Comparison of ENCODE assay signal across 26 mouse cellular contexts in the genomic region with DNA sequence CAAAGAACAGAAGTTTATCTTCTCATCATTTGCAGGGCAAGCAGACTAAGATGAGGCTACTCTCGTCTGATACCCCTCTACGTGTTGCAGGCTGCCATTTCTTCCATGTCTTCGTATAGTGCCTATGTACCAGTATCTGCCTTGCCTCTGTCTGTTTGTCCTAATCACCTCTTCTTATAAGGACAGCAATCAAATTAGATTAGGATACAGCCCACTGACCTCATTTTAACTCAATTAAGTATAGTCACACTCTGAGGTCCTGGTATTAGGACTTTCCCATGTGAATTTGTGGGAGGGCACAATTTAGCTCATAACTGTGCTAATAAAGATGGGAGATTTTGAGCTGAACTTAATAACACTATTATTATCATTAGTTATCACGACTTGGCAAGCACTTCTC.
"Had no signal": no experiment of that assay in that cellular context is flagged by ENCODE, and none has a peak within 500 bp of the region (broad histone marks: within the 10 kb centered on the region; RNA-seq: fewer than 3 reads in every experiment).

No protein-coding gene starts in this region.

- ATAC-seq: forebrain, embryonic 16.5 days; hindbrain, embryonic 16.5 days; inflammation-experienced regulatory T-cells, adult 6 months; intestine, embryonic 15.5 days; intestine, postnatal 0 days had no signal

- H3K27me3 ChIP-seq: heart, embryonic 15.5 days; hindbrain, embryonic 12.5 days; intestine, embryonic 15.5 days; limb, embryonic 12.5 days; liver, embryonic 13.5 days; liver, embryonic 15.5 days had no signal

- H3K9ac ChIP-seq: heart, embryonic 15.5 days; hindbrain, embryonic 12.5 days; hindbrain, embryonic 14.5 days; intestine, embryonic 15.5 days; limb, embryonic 12.5 days; liver, embryonic 13.5 days; liver, embryonic 15.5 days had no signal

- H3K36me3 ChIP-seq: heart, embryonic 15.5 days; hindbrain, embryonic 10.5 days; hindbrain, embryonic 12.5 days; intestine, embryonic 15.5 days; limb, embryonic 10.5 days; limb, embryonic 12.5 days; liver, embryonic 13.5 days; liver, embryonic 15.5 days had no signal

- H3K9me3 ChIP-seq: heart, embryonic 15.5 days; hindbrain, embryonic 10.5 days; hindbrain, embryonic 12.5 days; intestine, embryonic 15.5 days; limb, embryonic 10.5 days; limb, embryonic 12.5 days; liver, embryonic 13.5 days; liver, embryonic 15.5 days had no signal

- H3K4me1 ChIP-seq: hindbrain, embryonic 10.5 days; hindbrain, embryonic 12.5 days; intestine, embryonic 15.5 days; limb, embryonic 10.5 days; limb, embryonic 12.5 days; liver, embryonic 13.5 days; liver, embryonic 15.5 days had no signal

- H3K27ac ChIP-seq: gastrocnemius, adult 2 months; heart, adult 2 months; hindbrain, embryonic 10.5 days; hindbrain, embryonic 12.5 days; hindbrain, embryonic 14.5 days; intestine, embryonic 15.5 days; layer of hippocampus, adult 2 months; limb, embryonic 10.5 days; limb, embryonic 12.5 days; liver, embryonic 13.5 days; liver, embryonic 15.5 days had no signal

- H3K4me2 ChIP-seq: heart, embryonic 15.5 days; hindbrain, embryonic 12.5 days; hindbrain, embryonic 14.5 days; intestine, embryonic 15.5 days; limb, embryonic 12.5 days; liver, embryonic 11.5 days; liver, embryonic 13.5 days; liver, embryonic 15.5 days had no signal

- H3K4me3 ChIP-seq: gastrocnemius, adult 2 months; heart, adult 2 months; heart, embryonic 15.5 days; hindbrain, embryonic 10.5 days; hindbrain, embryonic 12.5 days; intestine, embryonic 15.5 days; layer of hippocampus, adult 2 months; limb, embryonic 10.5 days; limb, embryonic 12.5 days; liver, embryonic 13.5 days; liver, embryonic 15.5 days had no signal

- DNase-seq: gastrocnemius, adult 2 months; gastrocnemius, postnatal 10 days; gastrocnemius, postnatal 25 days; heart, adult 2 months; heart, postnatal 14 days; kidney, adult 18-20 months; kidney, adult 8-10 months; kidney, postnatal 10 days; kidney, postnatal 25 days; kidney, postnatal 4 days; liver; liver, embryonic 13.5 days had no signal
